Mouse (Mus musculus) brain, embryonic 14.5 days (tissue): ENCODE measurements around the gene St3gal2.

Experiments used
- CTCF ChIP-seq: fragments of 200-500 bp; IDR thresholded peaks from 2 replicates; pipeline ENCODE4 v1.5.1; 2012; ENCODE audit warnings: inconsistent platforms, mild to moderate bottlenecking, moderate library complexity, borderline replicate concordance; ENCODE audit not compliant: insufficient read depth, insufficient read length; ENCODE audit errors: extremely low read depth
- POLR2A ChIP-seq: fragments of 200-500 bp; IDR thresholded peaks from 2 replicates; pipeline ENCODE4 v1.6.1; 2012; ENCODE audit warnings: mild to moderate bottlenecking, inconsistent platforms, borderline replicate concordance; ENCODE audit not compliant: poor library complexity, insufficient read depth, insufficient read length, severe bottlenecking; ENCODE audit errors: extremely low read depth

DNA sequence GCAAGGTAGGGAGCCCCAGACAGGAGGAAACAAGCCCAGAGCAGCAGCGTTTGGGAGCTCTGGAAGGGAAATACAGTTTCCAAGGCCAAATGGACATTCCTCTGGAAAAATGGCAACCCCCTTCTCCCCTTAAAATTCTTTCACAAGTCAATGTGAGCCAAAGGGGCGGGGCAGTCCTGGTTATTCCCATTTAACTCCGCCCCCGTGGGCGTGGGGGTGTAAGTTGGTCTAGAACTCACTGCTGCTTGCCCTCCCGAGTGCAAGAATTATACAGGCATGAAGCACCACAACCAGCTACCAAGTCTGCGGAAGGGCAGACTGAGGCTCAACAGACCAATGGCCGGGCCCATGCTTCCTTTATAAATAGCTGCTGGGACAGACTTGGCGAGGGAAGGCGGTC, 24.9 kb upstream of the St3gal2 start:
- TF ChIP-seq POLR2A, result no peak
- TF ChIP-seq CTCF, result no peak
